Mouse (Mus musculus): ENCODE measurements around the gene Gm48552. TPM values are rescaled to one million over a fixed set of nuclear protein-coding genes. Genes with fewer than 3 reads are reported as not detected.
A peak's percentile ranks its signal among the peaks of the same experiment; 100 is the strongest.

Gene Gm48552
- total RNA-seq, 1 experiment from 2014 or later = 1.5 TPM

- peak; percentile 71 for DNase-seq
Observed at GRCm38 (mm10) chr10:81420191-81420767, 31.5 kb downstream of the Gm48552 start.

DNA sequence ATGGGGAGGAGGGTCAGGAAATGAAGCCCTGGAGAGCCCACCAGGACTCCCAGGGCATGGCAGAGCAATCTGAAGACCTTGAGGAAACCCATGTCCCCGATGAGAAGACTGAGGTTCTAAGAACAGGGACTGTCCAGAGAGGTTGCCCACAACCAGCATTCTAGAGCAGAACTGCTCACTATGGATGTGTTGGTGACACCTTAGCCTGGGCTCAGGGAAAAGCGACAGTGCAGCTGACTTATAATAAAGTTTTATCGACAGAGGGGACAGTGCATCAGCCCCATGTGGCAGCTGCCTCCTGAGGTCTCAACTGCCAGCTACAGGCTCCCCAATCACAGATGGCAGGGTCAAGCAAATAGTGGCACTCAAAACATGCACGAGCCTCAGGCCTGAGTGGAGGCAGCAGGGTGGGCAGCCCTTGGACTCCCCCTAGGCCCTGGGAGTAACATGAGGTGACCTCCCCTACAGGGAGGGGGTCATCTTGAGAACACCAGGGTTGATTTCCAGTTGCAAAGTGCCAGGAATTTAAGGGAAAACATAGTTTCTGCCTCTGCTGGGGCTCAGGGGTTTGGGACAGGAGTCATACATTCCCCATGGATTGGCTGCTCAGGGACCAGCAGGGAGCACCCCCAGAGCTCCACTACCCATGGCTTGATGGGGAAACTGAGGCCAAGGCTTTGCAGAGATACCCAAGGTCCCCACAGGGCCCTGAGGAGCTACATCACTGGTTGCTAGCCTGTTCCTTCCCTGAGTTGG lies 32.4 kb downstream of the Gm48552 start:
- no peak for DNase-seq

- peak; percentile 41 for DNase-seq
Observed at GRCm38 (mm10) chr10:81421797-81422100, 32.9 kb downstream of the Gm48552 start.

DNA sequence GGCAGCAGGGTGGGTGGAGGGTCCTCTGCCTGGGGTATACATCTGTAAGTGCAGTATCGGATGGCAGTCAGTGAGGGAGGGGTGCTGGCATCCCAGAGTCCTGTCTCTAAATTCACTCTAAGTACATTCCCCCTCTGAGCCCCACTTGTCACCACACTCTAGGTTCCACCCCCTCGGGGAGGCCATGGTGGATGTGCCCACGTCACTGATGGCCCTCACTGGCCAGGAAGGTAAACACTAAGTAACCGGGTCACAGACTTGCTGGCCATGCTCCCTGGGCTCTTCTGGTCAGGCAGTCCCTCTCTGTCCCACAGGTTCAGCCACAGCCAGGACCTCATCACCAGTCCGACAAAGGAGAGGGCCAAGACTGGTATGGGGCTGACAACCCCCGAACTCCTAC lies 33.4 kb downstream of the Gm48552 start:
- DNase-seq = peak; percentile 3

GRCm38 (mm10) chr10:81422661-81423217 lies 33.9 kb downstream of the Gm48552 start:
- no peak for DNase-seq

- no peak for DNase-seq
Observed at GRCm38 (mm10) chr10:81423476-81424245, 34.9 kb downstream of the Gm48552 start.

DNA sequence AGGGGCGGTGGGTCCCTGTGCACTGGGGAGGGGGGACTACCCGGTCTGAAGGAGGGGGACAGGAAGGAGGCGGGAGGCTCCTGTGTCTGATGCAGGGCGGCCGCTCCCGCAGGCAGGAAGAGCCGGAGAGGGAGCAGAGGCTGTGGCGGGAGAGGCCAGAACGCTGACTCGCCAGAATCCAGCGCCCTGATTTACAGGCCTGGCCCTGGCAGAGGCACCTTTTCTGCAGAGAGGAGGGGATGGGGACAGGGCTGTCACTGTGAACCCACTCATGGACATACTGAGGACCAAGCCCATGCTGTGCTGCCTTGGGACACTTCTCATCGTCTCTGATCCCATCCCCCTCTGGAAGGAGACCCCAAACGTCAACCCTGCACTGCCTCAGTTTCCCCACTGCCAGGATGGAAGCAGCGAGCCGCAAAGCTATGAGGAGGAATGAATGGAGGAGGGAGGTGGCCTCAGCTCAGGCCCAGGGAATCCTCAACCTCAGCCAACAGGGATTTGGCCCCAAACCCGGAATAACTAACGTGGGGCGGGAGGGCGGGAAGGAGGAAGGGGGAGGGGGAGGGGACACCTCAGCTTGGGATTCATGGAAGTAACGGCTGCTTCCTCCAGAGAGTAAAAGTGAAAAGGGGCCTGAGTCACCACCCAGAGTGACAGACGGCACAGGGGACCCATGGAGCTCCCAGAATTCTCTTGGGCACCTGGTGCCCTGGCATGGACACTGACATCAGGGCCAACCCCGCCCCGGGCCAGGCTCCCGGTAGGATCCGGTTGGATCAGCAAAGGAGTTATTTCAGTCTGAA lies 35.6 kb downstream of the Gm48552 start:
- DNase-seq = peak; percentile 75

DNA sequence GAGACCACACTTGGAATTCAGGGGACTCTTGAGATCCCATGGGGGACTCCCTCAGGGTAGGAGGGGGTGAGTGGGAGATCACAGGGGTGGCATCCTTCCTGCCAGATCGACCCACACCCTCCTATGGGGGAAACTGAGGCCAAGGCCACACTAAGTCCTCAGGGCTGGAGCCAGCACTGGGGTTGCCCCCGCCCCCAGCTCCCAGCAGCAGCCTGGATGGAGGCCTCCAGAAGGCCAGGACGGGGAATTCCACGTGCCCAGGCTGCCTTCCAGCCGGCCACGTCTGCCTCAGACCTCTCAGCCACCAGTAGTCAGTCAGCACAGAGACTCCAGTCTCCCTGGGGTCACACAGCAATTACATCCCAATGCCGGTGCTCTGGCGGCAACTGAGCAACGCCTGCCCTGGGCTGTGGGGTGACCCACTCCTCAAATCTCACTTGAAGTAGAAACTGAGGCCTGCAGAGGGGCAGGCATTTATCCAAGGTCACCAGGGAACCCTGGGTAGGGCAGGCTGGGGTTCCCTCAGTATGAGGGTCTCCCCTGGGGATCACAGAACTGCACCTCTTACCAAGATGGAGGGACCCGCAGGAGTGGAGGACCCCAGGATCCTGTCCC lies 36.5 kb downstream of the Gm48552 start:
- peak; percentile 57 for DNase-seq

GRCm38 (mm10) chr10:81426081-81426671 lies 37.4 kb downstream of the Gm48552 start:
- peak; percentile 35 for DNase-seq

DNA sequence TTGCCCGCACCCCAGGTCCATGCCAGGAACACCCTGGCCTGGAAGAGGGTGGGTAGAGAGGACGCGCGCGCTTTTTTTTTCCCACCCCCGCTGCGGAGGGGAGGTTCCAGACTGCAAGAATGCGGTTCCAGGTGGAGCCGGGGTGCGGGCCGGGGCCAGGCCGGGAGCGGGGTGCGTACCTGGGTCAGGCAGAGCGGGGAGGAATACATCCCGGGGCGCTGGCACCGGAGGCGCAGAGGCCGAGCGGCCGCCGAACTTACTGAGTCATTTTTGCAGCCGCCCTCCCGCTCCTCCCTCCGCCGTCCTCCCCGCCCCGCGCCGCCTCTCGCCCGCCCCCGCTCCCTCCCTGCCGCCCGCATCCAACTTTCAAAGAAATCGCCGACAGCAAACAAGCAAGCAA lies 38.1 kb downstream of the Gm48552 start:
- peak; percentile 89 for DNase-seq

- DNase-seq = no peak
Observed at GRCm38 (mm10) chr10:81427327-81427726, 38.5 kb downstream of the Gm48552 start.

- peak; percentile 3 for DNase-seq
Observed at GRCm38 (mm10) chr10:81427804-81428506, 39.1 kb downstream of the Gm48552 start.

DNA sequence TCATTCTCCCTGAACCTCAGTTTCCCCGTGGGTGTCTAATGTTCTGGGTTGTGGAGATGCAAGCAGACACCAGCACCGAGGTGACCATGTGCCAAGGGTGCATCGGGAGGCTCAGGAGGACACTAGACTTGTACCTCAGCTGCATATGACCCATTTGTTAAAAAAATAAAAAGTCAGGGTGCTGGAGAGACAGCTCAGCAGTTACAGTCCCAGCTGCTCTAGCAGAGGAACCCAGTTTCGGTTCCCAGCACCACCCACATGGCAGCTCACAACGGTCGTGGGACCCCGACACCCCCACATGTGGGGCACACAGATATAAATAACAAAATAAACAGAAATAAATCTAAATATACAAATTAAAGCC lies 39.7 kb downstream of the Gm48552 start:
- no peak for DNase-seq

DNA sequence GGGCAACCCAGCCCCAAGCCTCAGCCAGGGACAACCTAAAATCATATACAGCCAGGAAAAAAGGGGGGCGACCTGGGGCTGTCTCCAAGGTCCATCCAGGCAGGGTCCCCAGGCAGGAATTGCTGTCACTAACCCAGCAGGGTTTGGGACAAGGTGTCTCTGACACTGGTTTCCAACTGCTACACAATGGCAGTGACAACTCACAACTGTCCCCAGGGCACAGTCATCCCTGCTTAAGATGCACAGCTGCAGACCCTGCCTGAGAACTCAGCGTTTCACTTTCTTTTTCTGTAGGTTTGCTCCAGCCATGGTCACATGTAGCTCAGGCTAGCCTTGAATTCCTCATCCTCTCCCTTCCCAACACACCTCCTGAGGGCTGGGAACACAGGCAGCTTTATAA lies 40.3 kb downstream of the Gm48552 start:
- peak; percentile 1 for DNase-seq

DNA sequence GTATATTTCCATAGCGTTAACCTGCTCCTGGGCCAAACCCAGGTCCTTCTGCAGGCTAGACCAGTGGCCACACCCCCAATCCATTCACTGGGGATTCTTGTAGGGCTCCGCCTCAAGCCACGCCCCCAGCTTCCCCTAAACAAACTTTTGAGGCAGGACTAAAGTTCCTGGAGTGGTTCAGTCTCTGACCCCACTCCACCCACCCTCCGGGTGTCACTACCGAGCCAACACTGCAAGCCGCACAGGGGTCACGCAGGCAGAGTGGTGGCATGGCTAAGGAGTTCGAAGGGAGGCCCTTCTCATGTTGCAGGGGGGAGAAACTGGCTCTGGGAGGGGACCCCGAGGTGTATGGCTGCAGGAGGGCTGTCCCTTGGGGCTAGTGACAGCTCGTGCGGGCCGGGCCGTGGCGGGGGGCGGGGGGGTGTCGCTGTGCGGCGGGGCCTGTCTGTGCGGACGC lies 40.8 kb downstream of the Gm48552 start:
- DNase-seq = peak; percentile 83

DNA sequence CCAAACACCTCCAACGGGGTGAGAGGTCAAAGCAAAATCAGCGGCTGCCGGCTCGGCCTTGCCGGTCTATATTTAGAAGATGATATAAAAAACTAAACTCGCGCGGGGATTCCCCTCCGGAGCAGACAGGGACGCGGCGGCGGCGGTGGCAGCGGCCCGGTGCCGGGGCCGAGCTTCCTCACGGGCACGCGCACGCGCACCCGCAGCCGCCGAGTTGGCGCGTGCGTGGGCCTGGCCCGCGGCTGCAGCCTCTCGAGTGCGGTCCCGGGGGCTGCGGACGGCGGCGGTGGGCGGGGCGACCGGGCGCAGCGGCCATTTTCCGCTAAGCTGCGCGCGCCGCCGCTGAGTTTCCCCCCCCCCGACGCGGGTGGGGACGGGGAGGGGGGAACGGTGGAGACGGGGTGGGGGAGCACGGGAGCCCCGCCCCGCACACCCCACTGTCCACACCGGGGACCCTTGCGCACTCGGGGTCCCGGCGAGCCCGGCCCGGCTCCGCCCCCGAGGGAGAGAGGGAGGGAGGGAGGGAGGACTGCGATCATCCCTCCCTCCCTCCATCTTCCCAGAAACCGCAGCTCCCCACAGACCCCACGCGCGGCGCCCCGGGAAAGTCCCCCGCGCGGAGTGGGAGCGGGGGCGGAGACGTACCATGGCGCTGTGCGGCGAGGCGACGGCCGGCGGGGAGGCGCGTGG lies 41.5 kb downstream of the Gm48552 start:
- peak; percentile 84 for DNase-seq

GRCm38 (mm10) chr10:81430831-81431525 lies 42.2 kb downstream of the Gm48552 start:
- peak; percentile 71 for DNase-seq

DNA sequence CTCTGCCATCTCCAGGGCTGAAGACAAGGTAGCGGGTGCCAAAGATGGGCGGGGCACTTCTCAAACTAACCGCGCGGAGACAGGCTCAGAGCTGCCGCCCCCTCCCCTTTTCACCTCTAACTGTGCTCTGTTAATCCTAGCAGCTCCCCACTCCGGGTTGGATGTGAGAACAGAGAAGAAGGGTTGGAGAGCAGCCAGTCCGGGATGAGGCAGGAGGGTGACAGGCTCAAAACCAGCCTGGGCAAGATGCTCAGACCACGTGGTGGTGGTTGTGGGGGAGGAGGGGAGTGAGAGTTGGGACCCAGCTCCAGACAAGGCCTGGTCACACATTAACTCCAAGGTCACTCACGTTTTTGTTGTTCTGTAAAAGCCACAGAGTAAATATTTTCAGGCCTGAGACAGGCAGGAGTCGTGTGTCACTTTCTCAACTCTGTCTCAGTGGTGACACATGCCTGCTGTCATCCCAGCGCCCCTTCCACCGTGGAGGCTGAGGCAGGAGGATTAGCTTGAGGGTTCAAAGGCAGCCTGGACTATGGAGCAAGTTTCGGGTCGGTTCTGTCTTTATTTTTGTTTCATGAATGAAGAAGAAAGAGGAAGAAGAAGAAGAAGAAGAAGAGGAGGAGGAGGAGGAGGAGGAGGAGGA lies 42.8 kb downstream of the Gm48552 start:
- no peak for DNase-seq

All from adrenal gland, postnatal 25 days (tissue).